Mouse (Mus musculus): ENCODE results near the gene Ccdc69. TPM values are rescaled to one million over a fixed set of nuclear protein-coding genes. Genes with fewer than 3 reads are reported as not detected.

The Ccdc69 gene
- total and polyA plus RNA-seq, 3 experiments: 0.31 to 0.42 TPM; not detected in 1

GRCm38 (mm10) chr11:55008230-55008629 lies 69.7 kb downstream of the Ccdc69 start (continued):
- TF ChIP-seq POLR2AphosphoS5 (IDR thresholded peaks at IDR 0.05; ENCODE audit: borderline replicate concordance, low read depth, low read length) (no peak), CHD1 (IDR thresholded peaks at IDR 0.05; ENCODE audit: low read depth, low read length) (no peak), E2F4 (IDR thresholded peaks at IDR 0.05; ENCODE audit: borderline replicate concordance, low read depth, low read length) (no peak), ZKSCAN1 (IDR thresholded peaks at IDR 0.05; ENCODE audit: low read depth, low read length) (no peak), ETS1 (IDR thresholded peaks at IDR 0.05; ENCODE audit: low read depth, low read length) (peak; percentile 74), GABPA (IDR thresholded peaks at IDR 0.05; ENCODE audit: low read depth, low read length) (no peak), RCOR1 (IDR thresholded peaks at IDR 0.05; ENCODE audit: low read depth, low read length) (peak; percentile 80), HCFC1 (IDR thresholded peaks at IDR 0.05; ENCODE audit: low read depth, low read length) (no peak), NELFE (IDR thresholded peaks at IDR 0.05; ENCODE audit: low read depth, low read length) (no peak), ZMIZ1 (IDR thresholded peaks at IDR 0.05; ENCODE audit: low read depth, low read length) (no peak)

- H3K36me3 ChIP-seq (ENCODE audit: control insufficient read depth in 1 of 2, insufficient read depth in 2 of 2, low read length in 2 of 2): peaks cover 0 to 12% of the 10 kb centered on the region in 2 experiments; a peak in 2 of 4 replicates
- TF ChIP-seq POLR2AphosphoS5 (IDR thresholded peaks at IDR 0.05; ENCODE audit: borderline replicate concordance, low read depth, low read length): no peak
- no peak for TF ChIP-seq GABPA (IDR thresholded peaks at IDR 0.05; ENCODE audit: low read depth, low read length)
- no peak for TF ChIP-seq POLR2AphosphoS2 (IDR thresholded peaks at IDR 0.05; ENCODE audit: low read length)
- TF ChIP-seq UBTF (IDR thresholded peaks at IDR 0.05; ENCODE audit: borderline replicate concordance, insufficient read depth, low read depth, low read length): no peak
- no peak for TF ChIP-seq TAL1 (IDR thresholded peaks at IDR 0.05; ENCODE audit: low read length)
- no peak for TF ChIP-seq SIN3A (IDR thresholded peaks at IDR 0.05; ENCODE audit: low read length)
- no peak for TF ChIP-seq BHLHE40 (IDR thresholded peaks at IDR 0.05; ENCODE audit: borderline replicate concordance, low read depth, low read length)
- no peak for TF ChIP-seq MAFK (IDR thresholded peaks at IDR 0.05; ENCODE audit: borderline replicate concordance, low read depth, low read length)
- TF ChIP-seq CHD2 (IDR thresholded peaks at IDR 0.05; ENCODE audit: low read length): no peak
- TF ChIP-seq ZNF384 (IDR thresholded peaks at IDR 0.05; ENCODE audit: low read depth, low read length): no peak
- no peaks in the 10 kb centered on the region for H3K9me3 ChIP-seq (replicated peaks; ENCODE audit: insufficient read depth, low read length)
- DNase-seq (ENCODE audit: low read depth, low spot score): no peak
- no peak overlapping the region for H3K27ac ChIP-seq (ENCODE audit: control insufficient read depth, low read depth, low read length)
- H3K27me3 ChIP-seq (ENCODE audit: control insufficient read depth in 1 of 2, insufficient read depth in 2 of 2, low read length in 2 of 2): no peaks in the 10 kb centered on the region
- no peaks in the 10 kb centered on the region for H3K79me2 ChIP-seq (ENCODE audit: control insufficient read depth, insufficient read depth, low read length, poor library complexity)
- H3K4me3 ChIP-seq (ENCODE audit: control insufficient read depth in 1 of 2, insufficient read depth in 1 of 2, low read depth in 2 of 2, low read length in 2 of 2): no peak overlapping the region
- peaks cover 10 to 16% of the 10 kb centered on the region in 2 experiments for H3K4me1 ChIP-seq (ENCODE audit: control insufficient read depth in 1 of 2, insufficient read depth in 2 of 2, low read length in 2 of 2)
- H3K9ac ChIP-seq (ENCODE audit: control insufficient read depth, low read depth, low read length, poor library complexity, severe bottlenecking): no peak overlapping the region
Measured at GRCm38 (mm10) chr11:55005684-55006083, 72.2 kb downstream of the Ccdc69 start.

DNA sequence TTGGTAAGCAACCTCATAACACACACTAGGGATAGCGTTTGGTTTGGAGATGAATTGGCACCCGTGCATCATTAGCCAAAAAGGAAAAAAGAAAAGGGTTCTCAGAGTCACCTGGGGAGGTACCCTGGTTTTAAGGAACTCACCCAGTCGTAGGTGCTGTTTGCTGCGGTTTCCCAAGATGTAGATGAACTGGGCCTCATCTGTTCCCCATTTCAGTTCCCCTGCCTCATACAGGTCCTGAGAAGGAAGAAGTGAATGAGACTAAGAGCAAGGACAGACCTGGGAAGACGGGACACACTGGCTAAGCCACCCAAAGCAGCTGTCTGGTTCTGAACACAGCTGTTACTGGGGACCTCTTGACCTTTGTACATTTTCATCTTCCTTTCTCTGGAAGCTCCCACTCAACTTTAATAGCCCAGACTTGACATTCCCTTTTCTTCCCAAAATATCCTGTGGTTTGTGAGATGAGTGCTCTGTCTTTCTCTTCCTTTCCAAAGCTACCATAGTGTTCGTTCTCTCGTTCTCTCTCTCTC lies 72.9 kb downstream of the Ccdc69 start:
- no peak overlapping the region for H3K4me3 ChIP-seq (ENCODE audit: control insufficient read depth in 1 of 2, insufficient read depth in 1 of 2, low read depth in 2 of 2, low read length in 2 of 2)
- no peaks in the 10 kb centered on the region for H3K79me2 ChIP-seq (ENCODE audit: control insufficient read depth, insufficient read depth, low read length, poor library complexity)
- DNase-seq (ENCODE audit: low read depth, low spot score): no peak
- H3K9me3 ChIP-seq (replicated peaks; ENCODE audit: insufficient read depth, low read length): no peaks in the 10 kb centered on the region
- peaks cover 0 to 12% of the 10 kb centered on the region in 2 experiments; a peak in 2 of 4 replicates for H3K36me3 ChIP-seq (ENCODE audit: control insufficient read depth in 1 of 2, insufficient read depth in 2 of 2, low read length in 2 of 2)
- peaks cover 10 to 16% of the 10 kb centered on the region in 2 experiments for H3K4me1 ChIP-seq (ENCODE audit: control insufficient read depth in 1 of 2, insufficient read depth in 2 of 2, low read length in 2 of 2)
- H3K9ac ChIP-seq (ENCODE audit: control insufficient read depth, low read depth, low read length, poor library complexity, severe bottlenecking): no peak overlapping the region
- H3K27ac ChIP-seq (ENCODE audit: control insufficient read depth, low read depth, low read length): no peak overlapping the region
- TF ChIP-seq TBP (IDR thresholded peaks at IDR 0.05; ENCODE audit: low read depth, low read length) (no peak), ZNF384 (IDR thresholded peaks at IDR 0.05; ENCODE audit: low read depth, low read length) (no peak), POLR2AphosphoS2 (IDR thresholded peaks at IDR 0.05; ENCODE audit: low read length) (no peak), RCOR1 (IDR thresholded peaks at IDR 0.05; ENCODE audit: low read depth, low read length) (no peak), TAL1 (IDR thresholded peaks at IDR 0.05; ENCODE audit: low read length) (no peak), MXI1 (IDR thresholded peaks at IDR 0.05; ENCODE audit: low read depth, low read length) (no peak), USF1 (IDR thresholded peaks at IDR 0.05; ENCODE audit: low read depth, low read length) (no peak)
- H3K27me3 ChIP-seq (ENCODE audit: control insufficient read depth in 1 of 2, insufficient read depth in 2 of 2, low read length in 2 of 2): no peaks in the 10 kb centered on the region

All from MEL (cell line).